ENCODE assay signal across 1 mouse cellular context in the genomic region with DNA sequence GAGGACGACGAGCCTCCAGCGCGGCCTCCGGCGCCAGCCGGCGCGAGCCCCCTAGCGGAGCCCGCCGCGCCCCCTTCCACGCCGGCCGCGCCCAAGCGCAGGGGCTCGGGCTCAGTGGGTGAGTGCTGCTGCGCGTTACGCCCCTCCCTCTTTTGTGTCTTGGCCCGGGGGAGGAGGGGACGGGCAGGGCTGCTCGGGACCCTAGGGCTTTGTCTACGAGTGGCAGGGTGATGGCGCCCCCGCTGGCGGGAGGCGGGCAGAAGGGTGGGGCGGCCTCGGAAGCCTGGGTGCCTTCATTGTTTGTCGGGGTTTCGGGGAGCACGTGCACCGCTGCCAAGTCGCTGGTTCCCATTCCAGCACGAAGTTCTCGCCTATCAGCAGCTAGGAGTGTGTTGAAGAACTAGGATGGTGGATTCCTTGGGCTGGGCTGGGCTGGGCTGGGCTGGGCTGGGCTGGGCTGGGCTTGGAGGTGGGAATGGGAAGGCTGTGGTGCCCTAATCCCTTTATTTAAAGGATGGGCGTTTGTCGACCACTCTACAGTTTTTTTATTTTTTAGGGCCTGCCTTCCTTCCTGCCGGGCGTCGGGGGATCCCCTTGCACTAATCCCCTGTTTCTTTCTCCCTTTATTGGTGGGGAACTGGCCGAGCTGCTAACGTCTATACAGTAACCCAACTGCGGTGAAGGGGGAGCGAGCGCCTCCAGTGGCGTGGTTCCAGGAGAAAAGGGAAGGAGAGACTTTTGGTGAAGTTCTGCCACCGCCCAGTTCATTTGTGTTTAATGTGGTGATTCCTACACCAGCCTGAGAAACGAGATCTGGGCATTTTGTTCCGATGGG.
TF ChIP-seq lines count a peak whose summit lies in the region.

No protein-coding gene starts in this region.

TF ChIP-seq in MEL, 35 proteins besides CTCF, POLR2A, EP300 and RAD21 (continued from another document):
- TF ChIP-seq MYB (IDR thresholded peaks at IDR 0.05; ENCODE audit: low read depth, low read length) (no peak), TCF12 (IDR thresholded peaks at IDR 0.05; ENCODE audit: low read depth, low read length) (peak; percentile 25; the same call in 1 of the 2 replicates), USF1 (IDR thresholded peaks at IDR 0.05; ENCODE audit: low read depth, low read length) (peak; percentile 46; the same call in 1 of the 2 replicates), SIN3A (IDR thresholded peaks at IDR 0.05; ENCODE audit: low read length) (peak; percentile 86), KAT2A (conservative IDR thresholded peaks at IDR 0.05; ENCODE audit: low read depth, low read length) (no peak), ZKSCAN1 (IDR thresholded peaks at IDR 0.05; ENCODE audit: low read depth, low read length) (no peak), ETS1 (IDR thresholded peaks at IDR 0.05; ENCODE audit: low read depth, low read length) (peak; percentile 23; the same call in 1 of the 2 replicates), MXI1 (IDR thresholded peaks at IDR 0.05; ENCODE audit: low read depth, low read length) (peak; percentile 99), ZC3H11A (IDR thresholded peaks at IDR 0.05; ENCODE audit: low read depth, low read length) (peak; percentile 13; the same call in 1 of the 2 replicates), UBTF (IDR thresholded peaks at IDR 0.05; ENCODE audit: borderline replicate concordance, insufficient read depth, low read depth, low read length) (peak; percentile 77; the same call in 1 of the 2 replicates)
